Mouse (Mus musculus) small intestine, adult 2 months (tissue): ENCODE measurements around the gene Otogl. TPM values are rescaled to one million over a fixed set of nuclear protein-coding genes. Genes with fewer than 3 reads are reported as not detected.

Source experiments
- H3K27ac ChIP-seq: fragments of 200-500 bp; 2 replicates; pipeline ENCODE4 v1.5.1; 2012; ENCODE audit warnings: low read depth, low read length, control low read depth, inconsistent platforms; ENCODE audit not compliant: insufficient read depth
- H3K27me3 ChIP-seq: fragments of 200-500 bp; 2 replicates; pipeline ENCODE4 v1.6.1; 2012; ENCODE audit warnings: mild to moderate bottlenecking, moderate library complexity, low read length, inconsistent platforms; ENCODE audit not compliant: control insufficient read depth, insufficient read depth
- H3K36me3 ChIP-seq: fragments of 200-500 bp; 2 replicates; pipeline ENCODE4 v1.6.1; 2012; ENCODE audit warnings: mild to moderate bottlenecking, low read length, control low read depth, inconsistent platforms; ENCODE audit not compliant: control insufficient read depth, insufficient read depth
- H3K4me1 ChIP-seq: fragments of 200-500 bp; 2 replicates; pipeline ENCODE4 v1.6.1; 2012; ENCODE audit warnings: low read length, inconsistent platforms, mixed read lengths; ENCODE audit not compliant: control insufficient read depth, insufficient read depth, insufficient read length
- H3K4me3 ChIP-seq: fragments of 200-500 bp; 2 replicates; pipeline ENCODE4 v1.5.1; 2012; ENCODE audit warnings: low read depth, mild to moderate bottlenecking, control low read depth, inconsistent platforms, low read length, moderate library complexity
- CTCF ChIP-seq: fragments of 200-500 bp; IDR thresholded peaks from 2 replicates; pipeline ENCODE4 v1.5.1; 2012; ENCODE audit warnings: low read depth, mild to moderate bottlenecking, control low read depth, inconsistent platforms, low read length, moderate library complexity, mixed read lengths; ENCODE audit not compliant: insufficient replicate concordance, insufficient read length; ENCODE audit errors: extremely low read depth
- POLR2A ChIP-seq: fragments of 200-500 bp; IDR thresholded peaks from 2 replicates; pipeline ENCODE4 v1.6.1; 2012; ENCODE audit warnings: low read depth, mild to moderate bottlenecking, control low read depth, inconsistent platforms, low read length, moderate library complexity
- WGBS: fragments of 180-500 bp; shearing (Covaris S2); methylation state at CpG from one replicate; pipeline ENCODE4 v1.1.7; 2018; 5-methylcytosine and 5-hydroxymethylcytosine counted together
- polyA plus RNA-seq: library from polyadenylated mRNA; depleted of rRNA; stranded (reverse); fragments of >200 nt; gene quantifications from 2 replicates; pipeline ENCODE4 v1.2.3, GENCODE M21; 2012

Gene Otogl
- polyA plus RNA-seq, 1 experiment = 0.04 TPM

- 47% methylated on average over 8 of the region's 8 CpGs for WGBS
- H3K4me1 ChIP-seq = no peaks in the 10 kb centered on the region
- no peak overlapping the region for H3K4me3 ChIP-seq
- H3K36me3 ChIP-seq = no peaks in the 10 kb centered on the region
- TF ChIP-seq CTCF (no peak), POLR2A (no peak)
- no peaks in the 10 kb centered on the region for H3K27me3 ChIP-seq
- 0 out of 2 replicates have a peak overlapping the region, but pooled peaks have one; percentile 29 for H3K27ac ChIP-seq
Measured at GRCm38 (mm10) chr10:107894663-107895581, 17.0 kb downstream of the Otogl start.

DNA sequence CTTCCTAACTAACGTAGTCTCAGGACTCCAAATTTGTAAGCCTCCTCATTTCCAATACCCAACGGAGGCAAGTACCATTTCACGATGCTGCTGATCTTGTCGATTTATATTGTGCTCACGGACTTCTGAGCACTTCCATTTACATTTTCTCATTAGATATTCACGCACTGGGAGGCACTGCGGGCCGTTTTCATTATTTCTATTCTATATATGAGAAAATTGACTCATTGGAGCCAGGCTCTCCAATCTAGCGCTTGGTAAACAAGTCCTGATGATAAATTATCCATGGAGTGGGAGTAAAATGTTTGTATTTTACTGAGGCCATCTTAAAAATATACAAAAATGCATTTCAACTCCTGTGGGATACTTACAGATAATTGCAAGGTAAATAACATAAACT lies 21.5 kb downstream of the Otogl start:
- TF ChIP-seq CTCF (no peak), POLR2A (no peak)
- no peaks in the 10 kb centered on the region for H3K27me3 ChIP-seq
- 81% methylated on average over 9 of the region's 9 CpGs for WGBS
- no peaks in the 10 kb centered on the region for H3K4me1 ChIP-seq
- no peaks in the 10 kb centered on the region for H3K36me3 ChIP-seq
- no peak overlapping the region for H3K4me3 ChIP-seq
- H3K27ac ChIP-seq = no peak overlapping the region

DNA sequence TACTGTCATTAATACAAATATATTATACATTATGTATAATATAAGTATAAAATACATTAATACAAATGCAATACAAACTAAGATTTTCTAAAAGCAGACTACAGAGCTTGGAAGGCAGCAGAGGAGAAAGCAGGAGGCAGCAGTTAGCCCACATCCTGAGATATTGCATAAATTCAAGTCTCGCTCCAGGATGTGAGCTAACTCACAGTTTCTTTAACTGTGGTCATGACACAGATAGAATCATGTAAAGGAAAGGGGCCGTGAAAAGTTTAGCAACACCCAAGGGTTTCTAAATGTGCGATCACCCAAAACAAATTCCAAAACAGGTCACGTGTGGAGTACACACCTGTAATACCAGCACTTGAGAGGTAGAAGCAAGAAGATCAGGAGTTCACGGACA lies 39.4 kb downstream of the Otogl start:
- Histone ChIP-seq H3K36me3 (no peaks in the 10 kb centered on the region), H3K27ac (no peak overlapping the region), H3K4me1 (no peaks in the 10 kb centered on the region), H3K4me3 (no peak overlapping the region), H3K27me3 (no peaks in the 10 kb centered on the region)
- WGBS = 82% methylated on average over 5 of the region's 5 CpGs
- TF ChIP-seq CTCF = no peak
- TF ChIP-seq POLR2A = no peak

DNA sequence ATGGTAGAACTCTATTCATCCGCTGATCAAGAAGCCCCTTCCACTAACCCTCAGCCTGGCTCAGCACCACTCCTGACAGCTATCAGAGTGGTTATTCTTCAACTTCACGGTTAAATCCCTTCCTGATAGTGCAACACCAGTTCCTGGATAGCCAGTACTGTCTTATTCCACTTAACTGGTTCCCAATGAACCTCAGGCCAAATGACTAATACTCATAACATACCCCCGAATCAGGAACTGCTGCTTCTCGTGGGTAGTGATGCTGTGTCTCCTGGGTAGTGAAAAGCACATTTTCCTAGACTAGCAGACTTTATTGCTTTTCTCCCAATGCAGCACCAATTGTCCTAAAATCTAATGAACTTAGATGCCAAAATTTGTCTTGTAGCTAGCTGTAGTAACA lies 39.8 kb downstream of the Otogl start:
- no peak for TF ChIP-seq POLR2A
- no peak for TF ChIP-seq CTCF
- WGBS = 71% methylated on average over 4 of the region's 4 CpGs
- Histone ChIP-seq H3K27me3 (no peaks in the 10 kb centered on the region), H3K36me3 (no peaks in the 10 kb centered on the region), H3K27ac (no peak overlapping the region), H3K4me3 (no peak overlapping the region), H3K4me1 (no peaks in the 10 kb centered on the region)

DNA sequence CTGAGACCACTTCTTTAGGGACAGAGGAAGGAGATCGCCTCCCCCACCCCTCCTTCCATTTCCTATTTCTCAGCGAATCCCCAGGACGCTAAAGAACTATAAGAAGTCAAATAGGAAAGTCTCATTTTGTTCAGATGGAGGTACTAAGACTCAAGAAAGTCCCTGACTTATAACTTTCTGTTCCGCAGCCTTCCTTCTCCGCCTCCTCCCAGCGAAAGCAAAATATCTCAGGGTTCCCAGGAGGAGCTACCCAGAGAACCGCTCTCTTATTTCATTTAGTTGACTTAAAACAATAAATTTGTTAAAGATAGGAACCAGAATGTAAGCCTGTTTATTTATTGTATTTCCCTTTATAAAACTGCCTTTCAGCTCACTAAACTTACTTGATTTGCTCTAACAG lies 41.4 kb downstream of the Otogl start:
- H3K4me1 ChIP-seq = no peaks in the 10 kb centered on the region
- no peaks in the 10 kb centered on the region for H3K36me3 ChIP-seq
- TF ChIP-seq CTCF (no peak), POLR2A (no peak)
- no peaks in the 10 kb centered on the region for H3K27me3 ChIP-seq
- H3K27ac ChIP-seq = no peak overlapping the region
- 78% methylated on average over 7 of the region's 7 CpGs for WGBS
- no peak overlapping the region for H3K4me3 ChIP-seq

- Histone ChIP-seq H3K27ac (no peak overlapping the region), H3K36me3 (no peaks in the 10 kb centered on the region), H3K4me1 (no peaks in the 10 kb centered on the region), H3K4me3 (no peak overlapping the region), H3K27me3 (no peaks in the 10 kb centered on the region)
- 85% methylated on average over 8 of the region's 8 CpGs for WGBS
- no peak for TF ChIP-seq POLR2A
- TF ChIP-seq CTCF = no peak
Measured at GRCm38 (mm10) chr10:107868904-107869303, 43.0 kb downstream of the Otogl start.

DNA sequence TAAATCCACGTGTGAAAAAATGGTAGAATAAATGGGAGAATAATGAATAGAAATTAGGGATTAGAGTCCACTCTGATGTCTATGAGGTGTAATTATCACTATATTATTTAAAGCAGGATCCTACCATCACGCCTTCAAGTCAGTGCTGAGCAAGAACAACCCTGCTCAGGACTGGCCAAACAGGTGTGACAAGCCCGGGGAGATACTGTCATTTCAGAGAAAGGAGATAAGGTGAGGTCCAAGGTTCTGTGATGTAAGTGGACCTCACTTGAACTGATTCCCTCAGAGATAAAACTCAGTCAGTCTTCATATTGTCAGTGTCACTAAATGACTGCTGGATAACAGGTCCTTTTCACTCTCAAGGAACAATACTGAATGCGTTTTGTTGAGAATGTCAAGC lies 44.5 kb downstream of the Otogl start:
- H3K36me3 ChIP-seq = no peaks in the 10 kb centered on the region
- no peak for TF ChIP-seq POLR2A
- 41% methylated on average over 4 of the region's 4 CpGs for WGBS

More for the DNA sequence above, 44.5 kb downstream of the Otogl start:
- H3K4me1 ChIP-seq = no peaks in the 10 kb centered on the region
- no peak overlapping the region for H3K4me3 ChIP-seq
- H3K27me3 ChIP-seq = no peaks in the 10 kb centered on the region
- H3K27ac ChIP-seq = no peak overlapping the region
